Mouse (Mus musculus): ENCODE measurements at regions not wholly inside any gene's neighbourhood (a gene's known extent, or its start where the extent isn't known, plus 50 kb on each side); places are given as distances from the start of the nearest gene placed in this dataset.

DNA sequence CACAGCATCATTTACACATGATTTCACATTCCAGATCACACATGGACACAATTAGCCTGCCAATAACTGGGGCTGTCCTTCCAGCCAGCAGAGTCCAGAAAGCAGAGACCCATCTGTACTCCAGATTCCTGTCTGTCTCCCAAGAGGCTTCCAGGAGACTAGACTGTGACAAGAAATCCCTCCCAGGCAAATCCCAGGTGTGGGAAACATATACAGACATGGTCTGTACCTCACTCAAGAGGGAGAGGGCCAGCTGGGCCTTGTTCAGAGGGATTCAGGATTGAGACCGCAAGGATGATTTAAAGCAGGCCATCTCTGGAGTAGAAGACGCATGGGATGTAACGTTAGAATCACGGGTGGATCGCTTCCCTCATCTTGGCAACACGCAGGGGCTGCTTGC is 182.7 kb upstream of the Prr30 start:
- no peak for DNase-seq (ENCODE audit: low spot score)

DNA sequence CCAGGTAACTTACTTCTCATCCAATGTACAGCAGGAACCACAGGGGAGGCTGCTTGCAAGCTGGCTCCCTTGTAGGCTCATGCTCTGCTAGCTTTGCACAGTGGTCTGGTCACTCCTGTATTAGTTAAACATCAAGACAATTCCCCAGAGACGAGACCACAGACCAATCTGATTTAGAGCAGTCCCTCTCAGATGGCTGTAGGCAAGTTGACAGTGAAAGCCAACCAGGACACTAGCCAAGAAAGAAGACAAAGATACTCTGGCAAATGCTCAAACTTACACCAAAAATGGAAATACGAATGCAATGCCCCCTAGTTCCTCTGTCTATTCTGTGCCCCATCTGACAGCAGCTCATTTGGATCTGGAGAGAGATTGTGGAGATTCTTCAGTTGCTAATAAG is 181.8 kb upstream of the Prr30 start:
- no peak for DNase-seq (ENCODE audit: low spot score)

DNA sequence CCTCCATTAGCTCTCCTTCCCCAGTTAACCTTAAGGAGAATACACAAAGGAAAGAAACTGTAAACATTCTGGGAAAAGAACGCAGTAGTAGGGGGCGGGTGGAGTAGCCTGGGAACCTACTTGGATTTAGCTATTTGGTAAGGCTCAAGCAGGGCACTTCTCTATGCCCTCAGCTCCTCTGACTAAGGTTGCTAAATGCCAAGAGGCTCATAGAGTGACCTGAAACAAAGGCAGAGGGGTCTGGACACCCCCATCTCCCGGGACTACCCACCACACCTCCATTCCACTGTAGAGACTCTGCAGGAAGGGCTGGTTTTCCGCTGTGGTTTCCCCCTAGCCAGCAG is 179.5 kb upstream of the Prr30 start:
- no peak for DNase-seq (ENCODE audit: low spot score)

DNA sequence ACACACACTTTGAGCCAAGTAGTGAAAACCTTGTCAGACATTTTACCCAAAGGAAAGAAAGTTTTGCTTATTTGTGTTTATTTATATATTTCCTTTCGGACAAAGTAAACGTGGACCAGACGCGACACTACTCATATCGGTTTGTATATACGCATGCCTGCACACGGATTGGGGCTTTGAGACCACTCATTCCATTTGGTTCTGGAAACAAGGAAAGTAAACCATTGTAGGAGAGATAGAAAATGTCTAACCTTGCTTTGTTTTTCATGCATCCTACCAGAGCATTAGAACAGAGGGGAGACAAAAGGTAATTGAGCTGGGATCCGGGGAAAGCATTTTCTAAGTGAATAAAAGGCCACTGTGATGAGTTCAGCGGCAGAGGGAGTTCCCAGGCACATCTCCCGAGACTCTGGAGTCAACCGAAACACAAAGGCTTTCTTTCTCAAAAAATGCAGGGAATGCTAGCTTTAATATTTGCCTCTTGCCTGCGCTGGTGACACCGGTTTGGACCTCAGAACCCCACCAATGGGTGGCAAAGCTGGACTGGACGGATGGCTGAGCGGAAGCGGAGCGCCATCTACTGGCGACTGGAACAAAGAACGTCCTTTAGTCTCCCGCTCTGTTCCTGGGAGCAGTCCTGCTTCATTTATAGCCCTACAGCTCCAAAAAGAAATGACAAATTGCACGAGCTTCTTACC is 179.0 kb upstream of the Prr30 start:
- peak; percentile 39 for DNase-seq (ENCODE audit: low spot score)

DNA sequence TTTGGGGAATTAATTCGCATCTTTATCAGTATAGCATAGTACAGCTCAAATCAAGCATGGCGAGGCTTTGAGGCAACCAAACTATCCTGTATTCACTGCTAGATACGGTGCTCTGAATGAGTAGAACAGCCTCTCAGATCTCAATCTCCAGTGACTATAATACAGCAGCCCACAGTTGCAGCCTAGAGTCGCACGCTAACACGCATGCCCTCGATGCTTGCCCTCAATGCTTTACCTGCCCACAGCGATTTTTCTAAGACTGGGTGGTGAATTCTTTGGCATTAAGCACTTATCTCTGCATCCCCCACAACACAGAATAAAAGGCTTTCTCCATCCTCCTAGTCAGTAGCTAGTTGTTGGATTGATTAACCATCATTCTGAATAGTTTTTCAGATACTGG is 178.4 kb upstream of the Prr30 start:
- DNase-seq (ENCODE audit: low spot score), result no peak

DNA sequence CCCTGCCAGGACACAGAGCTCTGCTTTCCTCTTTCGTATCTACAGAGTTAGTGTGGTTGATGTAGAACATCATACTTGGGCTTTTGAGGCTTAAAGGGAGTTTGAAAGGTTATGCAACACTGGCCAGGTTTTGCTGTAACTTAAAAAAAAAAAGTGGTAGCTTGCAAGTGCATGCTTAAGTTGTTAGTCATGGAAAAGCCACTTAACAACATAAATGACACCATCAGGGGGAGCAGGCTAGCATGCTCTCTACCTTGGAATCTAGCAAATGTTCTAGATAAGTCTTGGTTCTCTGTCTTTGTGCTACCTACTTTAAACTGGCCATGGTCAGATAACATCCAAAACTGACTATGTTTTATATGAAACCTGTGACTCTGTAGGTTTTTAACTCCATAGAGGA is 176.6 kb upstream of the Prr30 start:
- DNase-seq (ENCODE audit: low spot score), result no peak

DNA sequence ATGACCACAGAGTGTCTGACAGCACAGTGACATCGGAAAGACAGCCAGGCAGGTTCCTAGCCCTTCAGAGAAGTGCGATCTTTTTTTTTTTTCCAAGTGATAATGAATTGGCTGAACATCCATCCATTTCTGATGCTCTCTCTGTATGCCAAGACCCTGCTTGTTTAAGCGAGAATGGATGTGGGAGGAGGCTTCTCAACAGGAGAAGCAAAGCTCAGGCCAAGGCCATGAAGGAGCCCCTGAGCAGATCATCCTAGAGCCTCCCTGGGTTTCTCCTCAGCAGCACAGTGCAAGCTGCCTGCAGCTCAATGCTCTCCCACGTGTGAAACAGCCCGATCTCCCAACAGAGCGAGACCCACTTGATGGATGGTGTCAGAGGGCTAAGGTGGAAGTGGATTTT is 175.7 kb upstream of the Prr30 start:
- DNase-seq (ENCODE audit: low spot score), result no peak

DNA sequence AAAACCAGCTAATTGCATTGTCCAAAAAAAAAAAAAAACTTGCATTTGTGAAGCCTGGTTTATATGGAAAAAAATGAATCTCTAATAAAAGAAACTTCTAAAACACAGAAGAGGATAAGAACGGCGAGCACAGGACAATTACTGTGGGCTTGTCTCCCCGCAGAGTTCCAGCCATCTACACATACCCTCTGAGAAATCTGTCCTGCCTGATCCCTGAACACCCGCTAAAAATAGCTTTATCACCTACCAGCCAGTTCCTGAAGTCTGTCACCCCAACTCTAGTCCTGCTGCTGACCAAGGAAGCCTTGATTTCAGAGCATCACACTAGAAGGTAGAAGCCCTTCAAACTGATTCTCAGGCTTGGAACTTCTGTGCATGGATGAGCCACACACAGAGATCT is 173.7 kb upstream of the Prr30 start:
- DNase-seq (ENCODE audit: low spot score), result no peak

DNA sequence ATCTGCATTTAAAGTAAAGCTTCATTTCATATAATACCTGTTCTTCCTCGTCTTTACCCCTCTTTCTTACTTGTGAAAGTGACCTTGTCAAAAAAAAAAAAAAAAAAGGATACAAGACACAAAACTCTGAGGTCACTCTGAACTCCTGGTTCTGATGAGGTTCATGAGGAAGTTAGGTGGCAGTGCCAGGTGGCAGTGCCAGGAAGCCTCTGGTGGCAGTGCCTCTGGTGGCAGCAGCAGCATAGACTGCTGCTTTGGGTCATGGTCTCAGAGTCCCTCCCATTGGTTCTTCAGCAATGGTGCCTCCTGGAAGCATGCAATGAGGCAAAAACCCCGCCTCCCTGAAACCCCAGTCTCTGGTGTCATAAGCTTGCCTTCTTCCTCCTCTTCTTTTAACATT is 159.7 kb upstream of the Prr30 start:
- no peak for DNase-seq (ENCODE audit: low spot score)

DNA sequence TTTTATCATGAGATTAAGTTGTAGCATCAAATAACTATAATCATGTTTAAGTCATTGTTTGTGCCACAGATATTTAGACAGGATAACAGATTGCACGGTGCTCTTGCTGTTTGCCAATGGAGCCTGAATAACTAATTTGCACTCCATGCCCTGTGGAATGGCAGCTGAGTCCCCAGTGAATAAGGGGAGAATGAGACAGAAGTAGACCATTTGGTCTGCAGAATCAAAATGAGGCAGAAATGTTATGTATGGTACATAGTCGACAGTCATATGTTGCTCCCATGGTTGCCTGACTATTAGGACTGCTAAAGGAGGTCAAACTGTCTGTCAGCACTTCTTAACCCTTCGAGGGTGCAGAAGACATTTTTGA is 152.9 kb upstream of the Prr30 start:
- DNase-seq (ENCODE audit: low spot score), result no peak

DNA sequence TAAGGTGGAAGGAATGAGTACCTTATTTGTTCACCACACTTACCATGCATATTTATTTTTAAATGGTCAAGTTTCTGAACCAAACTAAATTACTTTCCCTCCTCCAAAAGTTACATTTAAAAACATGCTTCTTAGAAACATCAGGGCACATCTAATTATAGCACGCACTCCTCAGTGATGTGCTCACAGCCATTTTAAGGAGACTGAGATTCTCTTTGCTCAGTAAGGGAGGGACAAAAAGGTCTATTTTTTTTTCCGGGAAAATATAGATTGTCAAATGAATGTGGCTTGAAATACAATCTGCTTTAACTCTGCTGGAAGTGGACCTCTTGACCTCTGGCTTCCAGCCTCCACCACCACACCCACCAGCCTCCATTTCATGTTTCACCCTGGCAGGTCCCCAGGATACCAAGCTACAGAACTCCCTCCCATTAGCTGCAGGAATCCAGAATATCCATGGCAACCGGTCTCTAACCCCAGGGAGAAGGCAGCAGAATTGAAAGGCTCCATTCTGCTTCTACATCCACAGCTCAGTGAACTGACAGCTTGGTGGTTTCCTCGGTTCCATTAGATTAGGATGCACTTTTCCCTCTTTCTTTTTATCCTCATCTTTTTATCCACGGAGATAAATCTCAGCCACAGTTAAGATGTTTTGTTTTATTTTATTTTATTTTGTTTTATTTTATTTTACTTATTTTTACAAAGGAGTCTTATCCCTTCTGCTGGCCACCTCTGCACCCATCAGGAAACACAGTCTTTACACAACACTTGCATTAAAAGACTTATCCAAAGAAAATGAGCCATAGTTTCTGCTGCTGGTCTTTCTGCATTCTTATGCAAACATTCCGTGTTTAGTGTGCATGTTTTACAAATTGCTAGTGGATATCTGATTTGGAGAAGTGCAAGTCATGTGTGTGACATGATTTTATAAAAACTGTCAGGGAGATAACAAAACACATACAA is 152.2 kb upstream of the Prr30 start:
- DNase-seq (ENCODE audit: low spot score), result no peak

DNA sequence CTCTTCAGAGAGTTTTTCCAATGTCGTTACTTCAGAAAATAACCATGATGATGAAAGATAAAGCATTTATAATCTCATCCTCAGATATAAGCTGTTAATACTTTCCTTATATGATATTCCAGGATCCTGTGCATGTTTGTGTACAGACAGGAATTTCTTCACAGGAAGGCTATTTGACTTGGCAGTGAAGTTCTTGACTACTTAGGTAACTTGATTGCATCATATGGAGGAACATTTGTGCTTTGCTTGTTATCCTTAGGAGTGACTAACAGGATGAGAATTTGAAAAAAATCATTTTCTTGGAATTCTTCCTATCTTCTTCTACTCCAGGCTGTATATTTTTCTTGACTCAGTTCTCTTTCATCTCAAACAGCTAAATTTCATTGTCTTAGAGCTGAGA is 140.2 kb upstream of the Prr30 start:
- DNase-seq (ENCODE audit: low spot score), result no peak

DNA sequence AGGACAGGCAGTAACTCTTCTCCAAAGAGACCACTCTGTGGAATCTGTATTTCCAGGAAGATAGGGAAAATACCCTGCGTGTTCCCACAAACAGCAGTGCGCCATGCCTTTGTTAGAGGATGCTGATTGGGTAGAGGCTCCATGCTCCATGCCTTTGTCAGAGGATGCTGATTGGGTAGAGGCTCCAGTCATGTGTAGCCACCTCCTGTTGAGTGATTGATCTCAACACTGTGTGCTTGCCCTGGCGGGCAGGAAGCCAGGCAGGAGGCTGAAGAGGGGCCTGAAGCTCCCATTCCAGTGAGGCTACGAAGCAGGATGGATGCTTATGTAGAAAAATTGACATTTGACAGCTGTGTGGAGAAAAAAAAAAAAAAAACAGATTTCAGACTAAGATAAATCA is 131.9 kb upstream of the Prr30 start:
- DNase-seq (ENCODE audit: low spot score), result no peak

DNA sequence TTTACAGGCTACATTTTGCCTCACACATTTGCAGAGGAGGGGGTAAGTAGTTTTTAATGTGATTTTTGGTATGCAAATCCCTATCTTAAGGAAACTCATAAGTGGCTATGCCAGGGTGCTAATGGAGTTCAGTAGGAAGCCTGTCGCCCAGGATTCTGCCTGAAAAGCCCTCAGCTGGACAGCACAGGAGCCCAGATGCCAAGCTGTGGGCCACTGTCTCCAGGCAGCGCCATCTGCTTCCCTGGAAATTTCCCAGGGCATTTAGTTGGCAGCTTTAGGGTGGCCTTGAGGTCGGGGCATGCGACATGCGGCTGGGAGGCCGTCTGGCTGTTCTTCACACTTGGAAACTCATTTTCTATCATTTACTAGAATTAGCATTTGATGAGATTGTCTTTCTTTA is 127.3 kb upstream of the Prr30 start:
- DNase-seq (ENCODE audit: low spot score), result no peak

DNA sequence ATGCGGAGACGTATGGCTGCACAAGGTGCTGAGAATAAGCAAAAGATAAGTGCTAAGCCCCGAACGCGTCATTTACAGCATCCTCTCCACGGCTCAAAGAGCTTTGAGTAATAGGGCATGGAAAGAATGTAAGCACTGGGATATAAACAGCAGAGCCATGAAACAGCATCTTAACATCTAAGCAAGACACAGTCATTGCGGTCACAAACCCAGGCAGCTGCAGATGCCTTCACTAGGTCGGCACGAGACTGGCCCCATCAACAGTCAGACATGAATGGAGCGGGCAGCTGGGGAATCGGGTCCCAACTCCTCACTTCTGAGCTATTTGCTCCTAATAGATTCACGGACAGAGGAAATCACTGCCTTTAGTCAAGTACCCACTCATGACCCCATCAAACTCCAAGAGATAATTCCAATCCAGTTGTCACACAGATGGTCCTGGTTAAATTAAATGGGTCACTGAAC is 126.4 kb upstream of the Prr30 start:
- no peak for DNase-seq (ENCODE audit: low spot score)

DNA sequence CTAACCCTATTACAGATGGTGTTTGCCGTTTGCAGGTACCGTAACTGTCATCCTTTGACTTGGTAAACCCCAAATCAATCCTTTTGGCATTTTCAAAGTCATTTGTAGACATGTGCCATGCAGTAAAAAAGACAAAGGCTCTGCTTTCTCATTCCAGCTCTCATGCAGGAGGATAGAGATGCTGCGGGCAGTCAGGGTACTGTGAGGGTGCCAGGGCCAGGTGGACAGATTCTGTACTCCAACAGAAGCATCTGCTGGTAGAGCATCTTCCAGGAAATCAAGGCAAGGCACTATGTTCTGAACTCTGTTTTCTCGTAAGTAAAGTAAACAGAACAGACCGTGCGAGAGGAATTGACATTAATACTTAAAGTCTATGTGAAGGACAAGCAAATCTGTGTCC is 123.2 kb upstream of the Prr30 start:
- no peak for DNase-seq (ENCODE audit: low spot score)

DNA sequence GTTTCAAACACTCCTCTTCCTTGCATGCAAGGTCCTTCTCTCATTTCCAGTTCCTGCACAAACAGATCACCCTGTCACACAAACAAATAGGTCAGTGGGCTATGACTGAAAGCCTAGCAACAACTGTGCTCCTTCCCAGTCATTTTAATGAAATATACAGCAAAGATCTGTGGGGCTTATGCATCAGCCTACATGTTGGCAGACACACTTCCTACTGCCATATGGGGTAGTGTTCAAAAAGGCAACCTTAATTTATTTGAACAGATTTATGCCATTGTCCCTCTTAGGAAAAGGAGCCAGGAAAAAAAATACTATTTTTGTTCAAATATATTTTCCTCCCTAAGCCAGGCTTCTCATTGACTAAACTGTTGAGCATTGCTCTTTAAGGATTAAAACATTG is 107.8 kb upstream of the Prr30 start:
- DNase-seq (ENCODE audit: low spot score), result no peak

DNA sequence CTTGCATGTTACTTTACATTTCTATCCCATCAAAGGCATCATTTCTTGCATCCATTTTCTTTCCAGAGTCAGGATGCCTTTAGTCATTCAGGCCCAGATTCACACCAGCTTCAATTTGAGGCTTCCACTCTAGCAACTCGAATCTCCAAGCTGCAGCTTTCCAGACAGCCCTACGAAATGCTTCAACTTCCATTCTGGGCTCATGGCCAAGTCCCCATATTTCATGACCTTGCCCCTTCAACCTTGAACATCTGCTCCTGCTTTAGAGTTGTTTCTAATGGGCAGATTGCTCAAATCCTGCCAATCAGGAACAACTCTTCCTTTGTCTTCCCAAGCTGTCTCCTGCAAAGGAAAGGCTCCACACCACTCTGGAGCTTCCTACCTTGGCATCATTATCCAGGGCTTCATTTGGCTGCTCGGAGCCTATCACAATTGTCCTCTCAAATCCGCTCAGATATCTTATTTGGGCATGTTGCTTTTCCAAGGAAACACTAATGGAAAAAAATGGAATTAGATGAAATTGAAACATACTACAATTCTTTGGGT is 104.4 kb upstream of the Prr30 start:
- peak; percentile 4 for DNase-seq (ENCODE audit: low spot score)

DNA sequence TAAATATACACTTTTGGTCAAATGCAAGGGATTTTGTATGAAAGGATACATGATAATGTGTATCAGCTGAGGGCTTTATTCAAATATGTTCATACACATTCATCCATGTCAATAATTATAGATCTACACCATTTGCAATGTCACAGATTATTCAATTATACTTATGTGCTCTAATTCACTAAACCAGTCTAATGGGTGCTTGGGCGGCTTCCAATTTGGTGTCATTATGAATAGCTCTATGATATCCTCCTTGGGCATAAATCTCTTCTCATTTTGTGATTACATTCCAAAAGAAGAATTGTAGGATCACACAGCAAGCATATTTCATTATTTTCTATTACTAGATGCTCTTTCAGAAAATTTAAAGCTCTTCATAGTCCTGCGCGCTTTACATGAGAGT is 97.7 kb upstream of the Prr30 start:
- no peak for DNase-seq (ENCODE audit: low spot score)

DNA sequence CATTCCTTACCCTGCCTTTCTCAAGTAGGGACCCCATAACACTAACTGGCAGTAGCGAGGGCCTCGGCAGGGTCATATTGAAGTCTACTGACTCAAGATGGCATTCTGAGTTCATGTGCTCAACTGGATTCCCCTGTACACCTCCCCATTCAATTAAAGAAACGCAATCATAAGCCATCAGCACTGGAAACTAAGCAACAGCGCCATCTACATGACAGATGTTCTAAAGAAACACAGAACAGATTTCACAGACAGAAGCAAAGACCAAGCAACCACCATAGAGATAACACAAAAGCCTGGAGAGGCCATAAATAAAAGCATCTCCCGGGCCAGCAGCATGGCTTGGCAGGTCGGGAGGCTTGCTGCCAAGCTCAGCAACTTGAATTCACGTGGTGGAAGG is 94.6 kb upstream of the Prr30 start:
- no peak for DNase-seq (ENCODE audit: low spot score)

DNA sequence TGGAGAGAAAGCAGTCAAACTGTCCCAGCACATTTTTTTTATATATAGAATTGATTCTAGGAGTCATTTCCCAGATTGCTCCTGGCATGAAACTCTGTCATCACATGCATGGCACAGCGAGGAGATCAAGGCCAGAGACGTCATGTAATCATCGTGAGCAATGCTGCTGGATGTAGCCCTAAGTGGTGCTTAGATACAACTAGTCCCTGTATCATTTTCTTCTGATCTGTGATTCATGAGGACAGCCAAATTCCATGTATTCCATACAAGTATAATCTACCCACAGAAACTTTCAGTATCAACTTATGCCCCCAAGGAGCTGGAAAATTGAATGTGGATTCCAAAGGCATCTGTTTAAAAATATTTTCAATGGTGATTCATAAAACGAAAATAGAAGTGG is 87.6 kb upstream of the Prr30 start:
- no peak for DNase-seq (ENCODE audit: low spot score)

DNA sequence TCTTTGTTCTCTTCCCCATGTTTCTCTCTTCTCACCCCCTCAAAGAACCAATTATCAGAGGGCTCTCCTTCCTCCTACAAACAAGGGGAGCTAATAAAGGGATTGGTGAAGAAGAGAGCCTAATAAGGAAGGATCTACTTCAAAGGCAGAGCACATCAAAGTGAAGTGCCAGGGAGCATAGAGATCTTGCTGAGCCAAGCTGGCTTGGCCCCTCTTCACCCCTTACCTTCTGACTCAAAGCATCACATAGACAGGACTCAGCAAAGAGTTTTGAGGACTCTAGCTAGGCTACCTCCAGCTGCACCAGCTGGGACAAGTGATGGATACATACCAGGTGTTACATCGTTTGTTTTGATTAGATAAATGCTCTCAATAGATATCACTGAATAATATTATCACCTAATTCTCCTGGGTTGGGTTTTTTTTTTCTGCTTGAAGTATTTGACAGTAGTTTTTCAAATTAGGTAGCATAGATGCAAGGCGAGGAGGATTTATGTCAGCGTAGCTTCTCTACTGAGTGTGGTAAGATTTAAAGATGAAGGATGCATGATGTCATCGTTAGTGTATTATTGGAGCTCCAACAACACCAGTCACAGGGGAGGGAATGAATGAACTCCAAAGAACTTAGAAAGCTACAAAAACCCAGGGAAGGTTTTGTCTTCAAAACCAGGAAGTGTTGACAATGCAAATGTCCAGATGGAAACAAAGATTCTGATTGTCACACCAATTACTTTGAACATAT is 69.1 kb upstream of the Prr30 start:
- DNase-seq (ENCODE audit: low spot score), result no peak

DNA sequence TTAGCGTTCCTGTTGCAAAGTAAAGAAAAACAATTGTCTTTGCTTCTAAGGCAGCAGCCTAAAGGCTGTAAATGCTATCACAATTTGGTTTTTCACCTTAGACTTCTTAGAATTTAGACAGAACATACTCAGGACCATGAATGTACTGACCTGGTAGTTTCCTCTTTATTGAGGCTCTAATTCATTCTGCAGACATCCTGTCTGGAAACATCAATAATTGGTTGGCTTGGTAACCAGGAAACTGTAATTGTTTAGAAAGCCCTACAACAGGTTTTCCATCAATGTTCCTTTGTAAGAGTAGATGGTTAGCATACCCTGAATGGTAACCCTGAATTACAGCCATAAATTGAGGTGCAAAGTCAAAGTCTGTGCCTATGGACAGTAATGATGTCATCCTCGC is 67.4 kb upstream of the Prr30 start:
- DNase-seq (ENCODE audit: low spot score), result no peak
